Mouse (Mus musculus) layer of hippocampus, postnatal 25 days (tissue): ENCODE measurements around the gene Grm7. TPM values are rescaled to one million over a fixed set of nuclear protein-coding genes. Genes with fewer than 3 reads are reported as not detected.

ENCODE experiments used
- DNase-seq, 2 experiments: peaks; one replicate each; pipeline ENCODE4 v3.0.0; 2022; ENCODE audit warnings: mixed read lengths in 2 of 2, low spot score in 1 of 2; ENCODE audit errors: extremely low spot score in 1 of 2
- total RNA-seq, 2 experiments: library from RNA; stranded (reverse); gene quantifications; 2 replicates each; pipeline ENCODE4 v1.2.3; 2021

The Grm7 gene
- total RNA-seq, 2 experiments from 2014 or later: 63.2 to 77.9 TPM

- no peak for DNase-seq
Observed at GRCm38 (mm10) chr6:110818236-110818635, 172.9 kb downstream of the Grm7 start.

DNA sequence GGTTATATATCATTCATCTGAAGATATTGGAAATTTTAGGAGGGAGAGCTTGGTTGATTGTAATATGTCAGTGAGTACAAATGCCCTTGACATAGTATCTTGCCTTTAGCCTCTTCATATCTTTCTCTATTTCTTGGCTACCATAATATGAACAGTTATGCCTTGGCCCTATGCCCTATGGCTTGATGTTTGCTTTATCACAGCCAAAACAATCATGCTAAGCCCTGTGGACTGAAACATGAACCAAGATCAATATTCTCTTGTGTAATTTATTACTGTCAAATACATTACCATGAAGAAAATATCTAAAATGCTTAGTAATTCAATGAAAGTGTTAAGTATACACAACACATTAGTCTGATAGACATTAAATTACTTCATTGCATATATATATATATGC, 222.9 kb downstream of the Grm7 start:
- DNase-seq: no peak

- DNase-seq: no peak
Observed at GRCm38 (mm10) chr6:110982013-110982412, 336.6 kb downstream of the Grm7 start.

- DNase-seq: no peak
Observed at GRCm38 (mm10) chr6:111039099-111039498, 393.7 kb downstream of the Grm7 start.

DNA sequence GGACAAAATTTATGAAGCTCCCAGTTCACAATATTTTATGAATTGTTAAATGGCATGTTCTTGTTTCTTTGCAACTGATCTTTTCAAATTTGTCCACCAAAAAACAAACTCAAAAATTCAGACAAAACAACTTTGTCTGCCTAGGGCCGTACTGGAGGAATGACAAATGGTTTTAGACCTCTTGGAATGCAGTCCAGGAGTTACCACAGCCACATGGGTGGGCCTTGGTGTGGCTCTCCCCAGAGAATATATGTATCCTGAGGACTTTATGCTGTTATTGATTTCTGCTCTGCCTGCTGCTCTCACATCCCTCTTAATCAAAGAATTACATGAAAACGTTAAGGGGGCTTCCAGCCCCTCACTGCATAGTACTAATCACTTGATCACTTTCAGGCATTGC, 400.5 kb downstream of the Grm7 start:
- no peak for DNase-seq

GRCm38 (mm10) chr6:111049247-111049646, 403.9 kb downstream of the Grm7 start:
- no peak for DNase-seq

- peak in 1 of 2 experiments; percentile 18 for DNase-seq
Observed at GRCm38 (mm10) chr6:111054001-111054975, 408.9 kb downstream of the Grm7 start.

GRCm38 (mm10) chr6:111057798-111058197, 412.4 kb downstream of the Grm7 start:
- no peak for DNase-seq

DNA sequence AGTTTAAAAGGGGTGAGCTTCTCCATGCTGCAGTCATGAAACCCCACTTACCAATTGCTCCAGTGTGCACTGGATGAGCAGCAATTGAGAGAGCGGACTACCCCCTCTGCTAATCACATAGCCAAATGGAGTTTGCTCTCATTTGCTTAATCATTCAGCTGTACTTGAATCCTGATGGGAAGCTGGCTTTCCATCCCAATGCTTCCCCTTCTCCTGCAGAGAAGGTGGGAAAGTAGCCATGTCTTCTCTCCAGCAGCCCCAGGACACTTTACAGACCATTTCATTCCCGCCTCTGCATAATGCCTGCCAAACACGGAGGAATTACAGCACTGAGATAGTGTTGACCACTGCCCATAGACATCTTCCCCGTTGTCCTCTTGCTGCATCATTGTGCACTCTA, 414.6 kb downstream of the Grm7 start:
- no peak for DNase-seq

- DNase-seq: no peak
Observed at GRCm38 (mm10) chr6:111084569-111084968, 439.2 kb downstream of the Grm7 start.

DNA sequence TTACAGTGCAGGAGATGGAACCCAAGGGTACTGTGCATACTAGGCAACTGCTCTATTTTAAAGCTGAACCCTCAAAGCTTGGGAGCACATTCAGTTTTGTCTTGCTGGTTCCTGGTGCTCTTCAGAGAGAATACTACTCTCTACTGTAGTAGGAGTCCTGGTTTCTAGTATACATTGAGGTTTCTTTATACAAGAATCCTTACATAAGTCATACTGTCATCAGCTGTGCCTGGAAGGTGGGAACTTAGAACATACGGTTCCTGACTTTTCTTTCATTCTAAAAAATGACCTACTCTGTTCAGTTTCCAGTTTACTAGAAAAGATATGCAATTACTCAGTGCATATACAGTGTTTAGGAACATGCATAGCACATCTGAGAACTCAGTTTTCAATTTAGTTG, 449.4 kb downstream of the Grm7 start:
- DNase-seq: no peak

GRCm38 (mm10) chr6:111105485-111105884, 460.1 kb downstream of the Grm7 start:
- no peak for DNase-seq

DNA sequence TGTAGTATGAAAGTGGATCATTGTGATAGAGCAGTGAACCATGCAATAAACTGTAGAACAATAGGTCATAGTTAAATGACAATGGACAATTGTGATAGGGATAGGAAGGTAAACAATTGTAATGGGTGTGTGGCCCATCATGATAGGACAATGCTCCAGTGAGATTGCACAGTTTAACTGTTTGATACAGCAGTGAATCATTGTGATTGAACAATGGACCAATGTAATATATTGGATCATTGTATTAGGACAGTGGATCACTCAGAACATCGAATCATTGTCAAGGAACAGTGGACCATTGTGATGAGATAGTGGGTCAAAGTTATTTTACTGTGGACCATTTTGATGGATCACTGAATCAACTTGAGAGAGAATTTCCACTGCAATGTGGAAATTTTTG, 515.7 kb downstream of the Grm7 start:
- no peak for DNase-seq

DNA sequence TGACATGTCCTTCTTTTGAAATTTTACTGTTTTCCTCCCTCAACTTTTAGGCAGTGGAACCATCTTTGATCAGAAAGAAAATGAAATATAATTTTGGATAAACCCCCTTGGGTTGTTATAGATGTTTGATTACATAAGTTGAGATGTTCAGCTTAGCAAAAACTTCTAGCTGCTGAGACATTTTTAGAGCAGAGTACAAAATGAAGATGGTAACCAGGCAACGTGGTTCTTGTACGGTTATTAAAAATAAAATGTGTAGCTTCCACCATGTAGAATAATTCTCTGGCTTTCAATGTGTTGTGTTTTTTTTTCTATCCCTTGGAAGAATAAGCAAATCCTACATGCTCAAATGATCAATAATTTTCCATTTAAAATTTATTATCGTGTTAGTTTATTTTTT, 550.0 kb downstream of the Grm7 start:
- DNase-seq: no peak

GRCm38 (mm10) chr6:111221083-111221729, 575.8 kb downstream of the Grm7 start:
- DNase-seq: no peak

DNA sequence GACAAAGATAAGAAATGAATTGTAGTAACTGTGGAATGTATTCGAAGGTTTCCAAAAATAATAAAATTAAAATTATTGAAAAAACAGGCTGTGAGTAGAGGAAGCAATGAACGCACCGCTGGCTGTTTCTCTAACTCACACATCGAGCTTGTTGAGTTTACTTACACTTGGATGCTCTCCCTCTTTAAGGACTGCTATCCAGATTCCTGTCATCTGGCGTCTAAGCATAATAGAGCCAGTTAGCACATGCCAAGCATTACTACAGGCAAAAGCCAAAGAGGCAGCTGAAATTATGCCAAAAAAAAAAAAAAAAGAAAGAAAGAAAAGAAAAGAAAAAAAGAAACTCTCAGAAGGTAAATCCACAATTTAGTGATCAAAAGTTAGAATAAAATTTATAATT, 609.8 kb downstream of the Grm7 start:
- no peak for DNase-seq

DNA sequence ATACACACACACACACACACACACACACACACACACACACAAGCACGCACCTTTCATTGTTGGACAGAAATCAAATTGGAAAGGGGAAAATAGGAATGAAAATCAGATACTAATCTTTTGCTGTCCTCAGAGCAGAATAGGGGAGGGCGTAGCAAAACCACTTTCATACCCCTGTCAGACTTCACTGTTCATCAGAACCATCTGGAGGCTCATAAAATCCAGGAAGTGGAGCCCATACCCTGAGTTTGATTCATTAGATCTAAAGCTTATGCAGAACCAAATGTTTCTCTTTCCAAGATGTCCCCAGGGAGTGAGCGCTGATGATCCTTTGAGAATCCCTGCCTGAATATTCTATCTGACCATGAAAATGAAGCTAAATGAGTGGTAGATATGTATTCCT, 611.6 kb downstream of the Grm7 start:
- no peak for DNase-seq

GRCm38 (mm10) chr6:111258256-111258655, 612.9 kb downstream of the Grm7 start:
- DNase-seq: no peak

GRCm38 (mm10) chr6:111261181-111261580, 615.8 kb downstream of the Grm7 start:
- DNase-seq: no peak

DNA sequence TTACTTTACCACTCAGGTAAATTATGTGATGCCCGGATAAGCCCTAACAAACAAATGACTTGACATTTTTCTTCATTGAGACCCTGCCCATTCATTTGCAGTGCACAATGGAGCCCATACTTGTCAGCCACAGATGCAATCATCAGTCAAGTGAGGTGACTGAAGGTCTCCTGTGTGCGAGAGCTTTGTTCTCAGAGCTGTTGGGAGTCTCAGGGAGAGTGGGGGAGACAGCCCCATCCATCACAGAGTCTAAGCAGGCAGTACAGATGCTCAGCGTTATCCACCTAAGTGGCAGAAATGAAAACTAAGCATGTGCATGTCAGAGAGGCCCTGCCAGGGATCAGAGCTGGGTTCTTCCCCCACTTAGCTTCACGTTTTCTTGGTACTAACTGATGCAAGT, 631.3 kb downstream of the Grm7 start:
- no peak for DNase-seq

DNA sequence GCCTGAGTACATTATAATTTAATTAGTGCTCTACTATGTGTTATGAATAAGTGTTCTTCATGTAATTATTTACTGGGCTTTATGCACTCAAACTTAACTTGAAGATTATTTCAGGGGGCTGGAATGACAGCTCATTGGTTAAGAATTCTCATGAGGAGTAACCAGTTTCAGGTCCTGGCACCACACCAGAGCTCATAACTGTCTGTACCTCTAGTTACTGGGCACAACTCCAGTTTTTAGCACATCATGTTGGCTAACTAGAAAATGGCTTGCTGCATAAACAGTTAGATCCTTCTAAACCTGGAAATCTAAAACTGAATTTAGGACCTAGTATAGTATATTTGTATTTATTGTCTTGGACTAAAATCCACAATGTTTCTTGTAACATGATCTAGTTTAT, 633.1 kb downstream of the Grm7 start:
- no peak for DNase-seq

- DNase-seq: no peak
Observed at GRCm38 (mm10) chr6:111293505-111294001, 648.2 kb downstream of the Grm7 start.
